Mouse (Mus musculus): Measurements from ENCODE around the gene Grasp.

DNA sequence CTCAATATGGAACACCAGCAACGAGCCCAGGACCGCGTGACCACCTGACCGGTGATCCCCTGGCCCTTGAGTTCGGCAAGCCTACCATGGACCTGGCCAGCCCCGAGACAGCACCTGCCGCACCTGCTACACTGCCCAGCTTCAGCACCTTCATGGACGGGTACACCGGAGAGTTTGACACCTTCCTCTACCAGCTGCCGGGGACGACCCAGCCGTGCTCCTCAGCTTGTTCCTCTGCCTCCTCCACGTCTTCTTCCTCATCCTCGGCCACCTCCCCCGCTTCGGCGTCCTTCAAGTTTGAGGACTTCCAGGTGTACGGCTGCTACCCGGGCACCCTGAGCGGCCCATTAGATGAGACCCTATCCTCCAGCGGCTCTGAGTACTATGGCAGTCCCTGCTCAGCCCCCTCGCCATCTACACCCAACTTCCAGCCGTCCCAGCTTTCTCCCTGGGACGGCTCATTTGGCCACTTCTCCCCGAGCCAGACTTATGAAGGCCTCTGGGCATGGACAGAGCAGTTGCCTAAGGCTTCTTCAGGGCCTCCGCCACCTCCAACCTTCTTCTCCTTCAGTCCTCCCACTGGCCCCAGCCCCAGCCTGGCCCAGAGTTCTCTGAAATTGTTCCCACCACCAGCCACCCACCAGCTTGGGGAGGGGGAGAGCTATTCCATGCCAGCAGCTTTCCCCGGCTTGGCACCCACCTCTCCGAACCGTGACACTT lies 46.3 kb downstream of the Grasp start:
- TF ChIP-seq CTCF (conservative IDR thresholded peaks at IDR 0.05; ENCODE audit: insufficient read depth, insufficient read length, low read depth, low read length), result no peak
- no peak for TF ChIP-seq POLR2A (IDR thresholded peaks at IDR 0.05; ENCODE audit: low read depth, low read length)
